Mouse (Mus musculus): ENCODE measurements around the gene Ampd3. TPM values are rescaled to one million over a fixed set of nuclear protein-coding genes. Genes with fewer than 3 reads are reported as not detected.
A peak's percentile ranks its signal among the peaks of the same experiment; 100 is the strongest.

Ampd3 gene
- total RNA-seq, 2 experiments from 2014 or later = 24.4 to 25.3 TPM

- Histone ChIP-seq H3K27ac (no peak overlapping the region), H3K4me3 (no peak overlapping the region)
- intact Hi-C loops (cut with DNase I) = no loop called here
- no peak for TF ChIP-seq CTCF (IDR thresholded peaks at IDR 0.05)
- no peak for DNase-seq (ENCODE audit: extremely low spot score in 1 of 2, low spot score in 2 of 2)
These were observed 55.6 kb downstream of the Ampd3 start for GRCm38 (mm10) chr7:110823593-110823992.

- no peak overlapping the region for H3K4me3 ChIP-seq
- no peak for TF ChIP-seq CTCF (IDR thresholded peaks at IDR 0.05)
- no peak for DNase-seq (ENCODE audit: extremely low spot score in 1 of 2, low spot score in 2 of 2)
- H3K27ac ChIP-seq = no peak overlapping the region
- intact Hi-C loops (cut with DNase I) = no loop called here
These were observed 56.3 kb downstream of the Ampd3 start for GRCm38 (mm10) chr7:110823995-110824953.

- Histone ChIP-seq H3K27ac (no peak overlapping the region), H3K4me3 (no peak overlapping the region)
- DNase-seq (ENCODE audit: extremely low spot score in 1 of 2, low spot score in 2 of 2) = no peak
- intact Hi-C loops (cut with DNase I) = no loop called here
- TF ChIP-seq CTCF (IDR thresholded peaks at IDR 0.05) = no peak
These were observed 65.0 kb downstream of the Ampd3 start for GRCm38 (mm10) chr7:110833024-110833423.

- TF ChIP-seq CTCF (IDR thresholded peaks at IDR 0.05) = no peak
- intact Hi-C loops (cut with DNase I) = no loop called here
- Histone ChIP-seq H3K27ac (no peak overlapping the region), H3K4me3 (no peak overlapping the region)
- DNase-seq (ENCODE audit: extremely low spot score in 1 of 2, low spot score in 2 of 2) = no peak
These were observed 66.0 kb downstream of the Ampd3 start for GRCm38 (mm10) chr7:110834018-110834417.

- DNase-seq (ENCODE audit: extremely low spot score in 1 of 2, low spot score in 2 of 2) = no peak
- no peak overlapping the region for H3K4me3 ChIP-seq
- no peak for TF ChIP-seq CTCF (IDR thresholded peaks at IDR 0.05)
- intact Hi-C loops (cut with DNase I) = no loop called here
- H3K27ac ChIP-seq = no peak overlapping the region
These were observed 66.5 kb downstream of the Ampd3 start for GRCm38 (mm10) chr7:110834522-110834921.

GRCm38 (mm10) chr7:110840332-110840731 is 72.3 kb downstream of the Ampd3 start:
- intact Hi-C loops (cut with DNase I) = no loop called here
- no peak for TF ChIP-seq CTCF (IDR thresholded peaks at IDR 0.05)
- DNase-seq (ENCODE audit: extremely low spot score in 1 of 2, low spot score in 2 of 2) = no peak

GRCm38 (mm10) chr7:110843916-110844874 is 76.2 kb downstream of the Ampd3 start, which contains the start of gene Rnf141:
TSS of gene Rnf141 (minus strand) at chr7:110844457.
- TF ChIP-seq CTCF (IDR thresholded peaks at IDR 0.05) = peak; percentile 61
- intact Hi-C loops (cut with DNase I) = no loop called here
- Histone ChIP-seq H3K27ac (peak within 1 kb of the TSS; percentile 94), H3K4me3 (peak within 1 kb of the TSS; percentile 97)
- peak; percentile 90 to 95 for DNase-seq (ENCODE audit: extremely low spot score in 1 of 2, low spot score in 2 of 2)

More at GRCm38 (mm10) chr7:110840332-110840731, 72.3 kb downstream of the Ampd3 start:
- Histone ChIP-seq H3K27ac (no peak overlapping the region), H3K4me3 (no peak overlapping the region)

- DNase-seq (ENCODE audit: extremely low spot score in 1 of 2, low spot score in 2 of 2) = no peak
- no peak for TF ChIP-seq CTCF (IDR thresholded peaks at IDR 0.05)
- intact Hi-C loops (cut with DNase I) = no loop called here
- H3K4me3 ChIP-seq = no peak overlapping the region
- H3K27ac ChIP-seq = no peak overlapping the region
These were observed 79.3 kb downstream of the Ampd3 start for GRCm38 (mm10) chr7:110847321-110847720.

GRCm38 (mm10) chr7:110848371-110848770 is 80.4 kb downstream of the Ampd3 start:
- TF ChIP-seq CTCF (IDR thresholded peaks at IDR 0.05) = no peak
- no peak overlapping the region for H3K4me3 ChIP-seq
- DNase-seq (ENCODE audit: extremely low spot score in 1 of 2, low spot score in 2 of 2) = no peak
- intact Hi-C loops (cut with DNase I) = no loop called here
- H3K27ac ChIP-seq = no peak overlapping the region

- Histone ChIP-seq H3K27ac (no peak overlapping the region), H3K4me3 (no peak overlapping the region)
- no peak for DNase-seq (ENCODE audit: extremely low spot score in 1 of 2, low spot score in 2 of 2)
- TF ChIP-seq CTCF (IDR thresholded peaks at IDR 0.05) = no peak
- intact Hi-C loops (cut with DNase I) = no loop called here
These were observed 83.7 kb downstream of the Ampd3 start for GRCm38 (mm10) chr7:110851541-110852203.

GRCm38 (mm10) chr7:110853611-110854010 is 85.6 kb downstream of the Ampd3 start:
- no peak for TF ChIP-seq CTCF (IDR thresholded peaks at IDR 0.05)
- peak in 1 of 2 experiments; percentile 13 for DNase-seq (ENCODE audit: extremely low spot score in 1 of 2, low spot score in 2 of 2)
- intact Hi-C loops (cut with DNase I) = no loop called here
- H3K27ac ChIP-seq = peak overlapping the region; percentile 80
- no peak overlapping the region for H3K4me3 ChIP-seq

Measured in left cerebral cortex, adult 2 months (tissue).